In the genomic region with DNA sequence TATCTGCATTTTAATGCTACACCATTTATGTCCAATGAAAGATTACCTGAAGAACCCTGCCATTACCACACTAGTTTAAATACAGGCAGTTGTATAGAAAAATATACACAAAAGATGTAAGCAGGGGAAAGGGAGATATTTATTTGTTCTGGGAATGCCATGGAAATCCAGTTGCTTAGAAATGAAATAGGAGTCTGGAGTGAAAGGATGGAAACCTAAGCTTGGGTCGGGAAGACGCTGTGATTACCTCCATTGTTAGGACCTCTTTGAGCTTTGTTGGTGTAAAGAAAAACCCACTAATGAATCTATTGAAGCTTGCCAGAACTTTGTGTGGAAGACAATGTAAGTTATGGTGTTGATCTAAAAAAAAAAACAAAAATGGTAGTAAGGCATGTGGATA, we compare ENCODE assay signal across 17 mouse cellular contexts.
DNase-seq lines count a peak whose midpoint lies in the region; ATAC-seq and TF ChIP-seq lines count a peak whose summit lies in the region.
"Had no signal": no experiment of that assay in that cellular context is flagged by ENCODE, and none has a peak within 500 bp of the region (broad histone marks: within the 10 kb centered on the region; RNA-seq: fewer than 3 reads in every experiment).

No protein-coding gene starts in this region.

- no peaks in the 10 kb centered on the region for H3K9me3 ChIP-seq in forebrain, embryonic 11.5 days (ENCODE audit: control insufficient read depth, low read length)
- H3K9me3 ChIP-seq in hindbrain, embryonic 12.5 days (replicated peaks) = no peaks in the 10 kb centered on the region
- H3K9me3 ChIP-seq in midbrain, embryonic 14.5 days (ENCODE audit: control insufficient read depth, low read length) = no peaks in the 10 kb centered on the region
- H3K9me3 ChIP-seq: heart, embryonic 13.5 days; limb, embryonic 10.5 days; stomach, embryonic 15.5 days had no signal

- ATAC-seq in forebrain, embryonic 11.5 days (replicated peaks; ENCODE audit: low FRiP score) = peak; percentile 10
- no peak for ATAC-seq in hindbrain, embryonic 12.5 days (ENCODE audit: low FRiP score)
- no peak for ATAC-seq in midbrain, embryonic 14.5 days (ENCODE audit: low FRiP score, low TSS enrichment)
- ATAC-seq: intestine, embryonic 16.5 days had no signal

- H3K4me2 ChIP-seq in forebrain, embryonic 11.5 days (ENCODE audit: low read depth, low read length, severe bottlenecking) = no peak overlapping the region
- H3K4me2 ChIP-seq in hindbrain, embryonic 12.5 days (replicated peaks) = no peak overlapping the region
- peak overlapping the region; percentile 9; the same call in 1 of the 2 replicates for H3K4me2 ChIP-seq in midbrain, embryonic 14.5 days (ENCODE audit: low read length)
- H3K4me2 ChIP-seq: heart, embryonic 13.5 days; liver, embryonic 11.5 days; lung, embryonic 14.5 days; stomach, embryonic 15.5 days had no signal

- no peaks in the 10 kb centered on the region for H3K27me3 ChIP-seq in forebrain, embryonic 11.5 days (ENCODE audit: control insufficient read depth, insufficient read depth, low read length)
- no peaks in the 10 kb centered on the region for H3K27me3 ChIP-seq in hindbrain, embryonic 12.5 days
- H3K27me3 ChIP-seq in midbrain, embryonic 14.5 days (ENCODE audit: control insufficient read depth, insufficient read depth, low read length) = no peaks in the 10 kb centered on the region
- H3K27me3 ChIP-seq: heart, embryonic 13.5 days; stomach, embryonic 15.5 days had no signal

- no peak for TF ChIP-seq CTCF in brain, embryonic 14.5 days (IDR thresholded peaks at IDR 0.05; ENCODE audit: borderline replicate concordance, extremely low read depth, insufficient read depth, insufficient read length)

- no peak overlapping the region for H3K9ac ChIP-seq in forebrain, embryonic 11.5 days (ENCODE audit: low read length)
- H3K9ac ChIP-seq in hindbrain, embryonic 12.5 days = no peak overlapping the region
- no peak overlapping the region for H3K9ac ChIP-seq in midbrain, embryonic 14.5 days (replicated peaks; ENCODE audit: low read length)
- H3K9ac ChIP-seq: heart, embryonic 13.5 days; lung, embryonic 14.5 days; stomach, embryonic 15.5 days had no signal

- peak; percentile 82 for DNase-seq in brain, embryonic 14.5 days (ENCODE audit: low read depth)
- no peak for DNase-seq in forebrain, embryonic 11.5 days (ENCODE audit: low spot score)
- no peak for DNase-seq in midbrain, embryonic 14.5 days
- no peak for DNase-seq in c-Kit-positive CD71-positive TER-119-positive erythroid progenitor cells, embryonic 14.5 days (ENCODE audit: low spot score)
- no peak for DNase-seq in frontal cortex, postnatal 36 days (ENCODE audit: low spot score in 2 of 2)
- DNase-seq in left cerebral cortex, adult 9 months (ENCODE audit: low spot score in 2 of 2) = no peak
- DNase-seq: adrenal gland, postnatal 14 days; heart, postnatal 36 days; lung, embryonic 14.5 days; thymus, adult 2 months had no signal

- no peaks in the 10 kb centered on the region for H3K36me3 ChIP-seq in forebrain, embryonic 11.5 days (ENCODE audit: control insufficient read depth, insufficient read depth, low read length)
- no peaks in the 10 kb centered on the region for H3K36me3 ChIP-seq in hindbrain, embryonic 12.5 days
- no peaks in the 10 kb centered on the region for H3K36me3 ChIP-seq in midbrain, embryonic 14.5 days (ENCODE audit: control insufficient read depth, insufficient read depth, low read length)
- H3K36me3 ChIP-seq: heart, embryonic 13.5 days; limb, embryonic 10.5 days; stomach, embryonic 15.5 days had no signal

- H3K27ac ChIP-seq in forebrain, embryonic 11.5 days (ENCODE audit: low read depth, low read length) = peak overlapping the region; percentile 4
- peak overlapping the region; percentile 60 for H3K27ac ChIP-seq in hindbrain, embryonic 12.5 days
- peak overlapping the region; percentile 71 for H3K27ac ChIP-seq in midbrain, embryonic 14.5 days (replicated peaks; ENCODE audit: low read depth, low read length)
- H3K27ac ChIP-seq: heart, embryonic 13.5 days; kidney, postnatal 0 days; limb, embryonic 10.5 days; stomach, embryonic 15.5 days had no signal

- 14% methylated on average over 2 of the region's 2 CpGs for WGBS in forebrain, embryonic 11.5 days
- WGBS in hindbrain, embryonic 12.5 days = 46% methylated on average over 2 of the region's 2 CpGs
- 43% methylated on average over 2 of the region's 2 CpGs for WGBS in midbrain, embryonic 14.5 days

- no peak for TF ChIP-seq POLR2A in brain, embryonic 14.5 days (IDR thresholded peaks at IDR 0.05; ENCODE audit: borderline replicate concordance, extremely low read depth, insufficient read depth, insufficient read length, poor library complexity, severe bottlenecking)

- no peak overlapping the region for H3K4me3 ChIP-seq in forebrain, embryonic 11.5 days (ENCODE audit: low read depth, low read length)
- H3K4me3 ChIP-seq in hindbrain, embryonic 12.5 days = no peak overlapping the region
- H3K4me3 ChIP-seq in midbrain, embryonic 14.5 days (replicated peaks; ENCODE audit: low read depth, low read length) = no peak overlapping the region
- H3K4me3 ChIP-seq: heart, embryonic 13.5 days; limb, embryonic 10.5 days; stomach, embryonic 15.5 days had no signal

- peaks cover 7% of the 10 kb centered on the region; the same call in 1 of the 2 replicates for H3K4me1 ChIP-seq in forebrain, embryonic 11.5 days (replicated peaks; ENCODE audit: control insufficient read depth, insufficient read depth, low read length)
- H3K4me1 ChIP-seq in hindbrain, embryonic 12.5 days = peaks cover 8% of the 10 kb centered on the region
- H3K4me1 ChIP-seq in midbrain, embryonic 14.5 days (ENCODE audit: control insufficient read depth, insufficient read depth, low read length) = peaks cover 47% of the 10 kb centered on the region
- H3K4me1 ChIP-seq: heart, embryonic 13.5 days; limb, embryonic 10.5 days; stomach, embryonic 15.5 days had no signal

Comparison
In these comparisons a context has a peak if more than half of its experiments do, and no peak if none do; other contexts are left out.
1. H3K27ac ChIP-seq: peak in every context shown above with its lines; median percentile 71 in midbrain, embryonic 14.5 days; 60 in hindbrain, embryonic 12.5 days; 4 in forebrain, embryonic 11.5 days.